Mouse (Mus musculus): ENCODE measurements around the gene Apbb2. TPM values are rescaled to one million over a fixed set of nuclear protein-coding genes. Genes with fewer than 3 reads are reported as not detected.

Apbb2 gene
- total and polyA plus RNA-seq, 2 experiments from 2014 or later = 31.8 to 41.0 TPM

DNA sequence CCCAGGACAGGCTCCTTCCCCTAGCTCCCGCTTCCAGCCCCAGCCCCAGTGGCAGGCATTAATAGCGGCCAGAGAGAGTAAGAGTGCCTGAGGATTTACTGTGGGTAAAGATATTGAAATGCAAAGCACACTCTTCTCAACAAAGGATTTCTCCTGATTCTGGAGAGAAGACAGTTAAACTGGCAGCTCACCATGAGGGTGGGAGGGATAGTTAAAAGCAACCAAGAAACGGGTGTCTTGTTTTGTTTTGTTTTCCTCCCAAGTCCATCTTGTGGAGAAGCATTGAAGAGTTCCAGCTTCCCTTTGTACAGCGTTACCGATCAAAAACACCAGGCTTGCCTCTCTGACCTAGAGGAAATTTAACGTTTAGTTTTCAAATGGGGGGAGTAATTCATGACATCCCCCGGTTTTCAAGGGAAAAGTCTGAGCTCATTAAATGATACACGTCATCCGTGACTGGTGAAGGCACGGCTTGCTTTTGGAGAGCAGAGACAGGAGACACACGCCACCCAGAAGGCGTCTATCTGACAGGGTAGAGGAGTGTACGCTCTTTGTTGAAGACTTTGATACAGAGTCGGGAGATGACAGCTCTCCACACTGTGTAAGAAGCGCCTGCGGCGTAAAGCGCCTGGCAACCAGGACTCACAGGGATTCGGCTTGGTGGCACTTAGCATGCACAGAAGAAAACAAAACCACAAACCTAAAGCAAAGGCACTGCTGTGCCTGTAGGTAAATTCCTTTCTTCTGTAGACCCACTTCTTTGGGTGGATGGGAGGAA, 290.4 kb downstream of the Apbb2 start:
- H3K27me3 ChIP-seq (ENCODE audit: control insufficient read depth, insufficient read depth, low read length) = no peaks in the 10 kb centered on the region
- H3K4me1 ChIP-seq (ENCODE audit: control insufficient read depth, insufficient read depth) = peaks cover 23% of the 10 kb centered on the region
- TF ChIP-seq CTCF (IDR thresholded peaks at IDR 0.05; ENCODE audit: low read depth) (no peak), EP300 (IDR thresholded peaks at IDR 0.05; ENCODE audit: low read depth) (no peak)
- H3K27ac ChIP-seq (ENCODE audit: low read depth) = no peak overlapping the region
- no peaks in the 10 kb centered on the region for H3K9me3 ChIP-seq (replicated peaks; ENCODE audit: control insufficient read depth, low read length)
- H3K9ac ChIP-seq (replicated peaks; ENCODE audit: low read depth, low read length) = no peak overlapping the region; the same call in 1 of the 2 replicates
- ATAC-seq (ENCODE audit: insufficient read depth, low read depth) (peak; percentile 31), DNase-seq (ENCODE audit: low spot score) (no peak)
- no peaks in the 10 kb centered on the region for H3K36me3 ChIP-seq (replicated peaks; ENCODE audit: control insufficient read depth, insufficient read depth, low read length)
- no peak overlapping the region; the same call in 1 of the 2 replicates for H3K4me3 ChIP-seq (ENCODE audit: low read depth, low read length)
- peak overlapping the region; percentile 37; the same call in 1 of the 2 replicates for H3K4me2 ChIP-seq (ENCODE audit: low read depth, low read length)
- 35% methylated on average over 19 of the region's 19 CpGs for WGBS

DNA sequence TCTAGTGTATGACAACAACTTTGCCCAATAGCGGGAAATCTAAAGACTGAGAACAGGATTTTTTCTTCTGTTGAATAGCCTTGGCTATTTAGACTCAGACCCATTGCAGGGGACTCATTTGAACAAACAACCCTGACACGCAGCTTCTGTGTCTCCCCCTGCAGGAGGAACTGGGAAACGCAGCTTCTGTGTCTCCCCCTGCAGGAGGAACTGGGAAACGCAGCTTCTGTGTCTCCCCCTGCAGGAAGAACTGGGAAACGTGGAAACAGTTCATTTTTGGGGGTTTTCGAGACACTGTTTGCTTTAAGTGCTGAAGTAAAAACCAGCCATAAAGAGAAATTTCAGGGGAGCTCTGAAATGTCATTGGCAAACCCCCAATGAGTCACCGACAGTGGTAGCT, 292.2 kb downstream of the Apbb2 start:
- Histone ChIP-seq H3K27me3 (ENCODE audit: control insufficient read depth, insufficient read depth, low read length) (no peaks in the 10 kb centered on the region), H3K4me2 (ENCODE audit: low read depth, low read length) (no peak overlapping the region), H3K36me3 (replicated peaks; ENCODE audit: control insufficient read depth, insufficient read depth, low read length) (no peaks in the 10 kb centered on the region), H3K27ac (ENCODE audit: low read depth) (no peak overlapping the region), H3K4me3 (ENCODE audit: low read depth, low read length) (no peak overlapping the region), H3K4me1 (ENCODE audit: control insufficient read depth, insufficient read depth) (peaks cover 35% of the 10 kb centered on the region), H3K9ac (replicated peaks; ENCODE audit: low read depth, low read length) (no peak overlapping the region), H3K9me3 (replicated peaks; ENCODE audit: control insufficient read depth, low read length) (no peaks in the 10 kb centered on the region)
- no peak for DNase-seq (ENCODE audit: low spot score)
- 77% methylated on average over 7 of the region's 7 CpGs for WGBS
- TF ChIP-seq EP300 (IDR thresholded peaks at IDR 0.05; ENCODE audit: low read depth) = no peak
- peak; percentile 92 for TF ChIP-seq CTCF (IDR thresholded peaks at IDR 0.05; ENCODE audit: low read depth)
- no peak for ATAC-seq (ENCODE audit: insufficient read depth, low read depth)

DNA sequence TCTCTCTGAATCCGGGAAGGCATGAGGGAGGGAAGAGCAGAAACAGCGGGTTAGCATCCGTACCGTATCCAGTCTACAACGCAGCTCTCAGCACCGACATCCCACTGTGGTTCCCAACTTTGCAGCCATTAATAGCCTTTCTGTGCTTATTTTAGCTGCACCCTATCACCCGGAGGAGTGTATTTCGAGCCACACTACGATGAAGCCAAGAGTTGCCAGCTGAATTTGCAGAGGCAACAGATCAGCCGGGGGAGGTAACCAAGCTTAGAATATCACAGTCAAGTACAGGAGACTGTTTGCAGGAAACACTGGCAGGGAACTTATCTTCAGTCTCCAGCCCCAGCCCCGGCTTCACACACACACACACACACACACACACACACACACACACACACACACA, 295.0 kb downstream of the Apbb2 start:
- 13% methylated on average over 11 of the region's 11 CpGs for WGBS
- Histone ChIP-seq H3K4me1 (ENCODE audit: control insufficient read depth, insufficient read depth) (peaks cover 35% of the 10 kb centered on the region), H3K4me3 (ENCODE audit: low read depth, low read length) (0 out of 2 replicates have a peak overlapping the region, but pooled peaks have one; percentile 12), H3K36me3 (replicated peaks; ENCODE audit: control insufficient read depth, insufficient read depth, low read length) (no peaks in the 10 kb centered on the region), H3K9ac (replicated peaks; ENCODE audit: low read depth, low read length) (no peak overlapping the region), H3K27ac (ENCODE audit: low read depth) (peak overlapping the region; percentile 78), H3K4me2 (ENCODE audit: low read depth, low read length) (peak overlapping the region; percentile 43), H3K27me3 (ENCODE audit: control insufficient read depth, insufficient read depth, low read length) (no peaks in the 10 kb centered on the region), H3K9me3 (replicated peaks; ENCODE audit: control insufficient read depth, low read length) (no peaks in the 10 kb centered on the region)
- peak; percentile 82 for DNase-seq (ENCODE audit: low spot score)
- peak; percentile 88 for ATAC-seq (ENCODE audit: insufficient read depth, low read depth)
- TF ChIP-seq CTCF (IDR thresholded peaks at IDR 0.05; ENCODE audit: low read depth) = no peak
- no peak for TF ChIP-seq EP300 (IDR thresholded peaks at IDR 0.05; ENCODE audit: low read depth)

DNA sequence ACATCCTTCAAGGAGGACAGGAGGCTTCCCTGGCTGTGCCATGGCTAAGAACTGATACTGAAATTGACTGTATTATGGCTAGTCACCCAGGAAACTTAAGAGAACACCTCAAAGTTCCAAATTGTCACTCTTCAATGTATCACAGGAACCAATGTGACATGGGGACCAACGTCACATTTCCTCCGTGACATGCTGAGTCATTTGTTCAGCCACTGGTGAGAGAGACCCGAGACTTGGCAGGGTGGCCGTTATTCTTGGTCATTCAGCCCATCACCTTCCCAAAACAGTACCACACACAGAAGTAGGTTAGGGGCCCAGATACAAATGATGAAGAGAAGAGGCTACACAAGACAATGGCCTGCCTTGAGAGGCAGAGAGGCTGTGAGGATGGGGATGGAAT, 295.5 kb downstream of the Apbb2 start:
- H3K4me1 ChIP-seq (ENCODE audit: control insufficient read depth, insufficient read depth) = peaks cover 31% of the 10 kb centered on the region

DNA sequence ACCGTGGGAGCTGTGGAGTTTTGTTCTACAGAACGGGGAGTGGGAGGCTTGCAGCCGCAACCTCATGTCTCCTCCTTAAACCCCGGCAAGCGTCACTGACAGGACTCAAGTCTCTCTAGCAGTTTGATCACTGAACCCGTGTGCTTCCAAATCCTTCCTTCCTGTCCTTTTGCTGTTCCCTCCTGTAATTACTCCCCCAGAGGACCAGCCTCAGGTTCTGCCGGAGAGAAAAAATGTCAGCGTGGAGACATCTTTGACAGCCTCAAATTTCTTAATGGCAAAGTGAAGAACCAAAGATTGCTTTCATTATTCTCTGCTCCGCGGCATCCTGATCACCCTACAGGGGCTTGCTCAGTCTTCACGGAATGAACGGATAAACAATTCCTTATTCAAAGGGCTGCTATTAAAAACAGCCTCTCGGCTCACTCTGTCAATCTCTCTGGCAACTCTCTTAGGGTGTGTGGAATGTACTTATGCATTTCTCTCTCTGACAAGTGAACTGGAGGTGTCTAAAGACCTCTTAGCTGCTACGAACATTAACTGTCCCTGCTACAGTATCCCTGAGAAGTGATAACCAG, 298.7 kb downstream of the Apbb2 start:
- no peak overlapping the region for H3K9ac ChIP-seq (replicated peaks; ENCODE audit: low read depth, low read length)
- peaks cover 29% of the 10 kb centered on the region for H3K4me1 ChIP-seq (ENCODE audit: control insufficient read depth, insufficient read depth)
- H3K4me2 ChIP-seq (ENCODE audit: low read depth, low read length) = peak overlapping the region; percentile 46
- H3K36me3 ChIP-seq (replicated peaks; ENCODE audit: control insufficient read depth, insufficient read depth, low read length) = no peaks in the 10 kb centered on the region
- no peaks in the 10 kb centered on the region for H3K27me3 ChIP-seq (ENCODE audit: control insufficient read depth, insufficient read depth, low read length)
- no peak overlapping the region for H3K4me3 ChIP-seq (ENCODE audit: low read depth, low read length)
- H3K9me3 ChIP-seq (replicated peaks; ENCODE audit: control insufficient read depth, low read length) = no peaks in the 10 kb centered on the region
- ATAC-seq (ENCODE audit: insufficient read depth, low read depth) (no peak), DNase-seq (ENCODE audit: low spot score) (peak; percentile 20)
- TF ChIP-seq CTCF (IDR thresholded peaks at IDR 0.05; ENCODE audit: low read depth) (no peak), EP300 (IDR thresholded peaks at IDR 0.05; ENCODE audit: low read depth) (no peak)
- H3K27ac ChIP-seq (ENCODE audit: low read depth) = no peak overlapping the region
- WGBS = 35% methylated on average over 14 of the region's 14 CpGs

More for the DNA sequence above, 295.5 kb downstream of the Apbb2 start:
- Histone ChIP-seq H3K36me3 (replicated peaks; ENCODE audit: control insufficient read depth, insufficient read depth, low read length) (no peaks in the 10 kb centered on the region), H3K4me2 (ENCODE audit: low read depth, low read length) (peak overlapping the region; percentile 43), H3K27me3 (ENCODE audit: control insufficient read depth, insufficient read depth, low read length) (no peaks in the 10 kb centered on the region), H3K4me3 (ENCODE audit: low read depth, low read length) (0 out of 2 replicates have a peak overlapping the region, but pooled peaks have one; percentile 12), H3K27ac (ENCODE audit: low read depth) (peak overlapping the region; percentile 78), H3K9me3 (replicated peaks; ENCODE audit: control insufficient read depth, low read length) (no peaks in the 10 kb centered on the region), H3K9ac (replicated peaks; ENCODE audit: low read depth, low read length) (no peak overlapping the region)
- DNase-seq (ENCODE audit: low spot score) (no peak), ATAC-seq (ENCODE audit: insufficient read depth, low read depth) (0 out of 2 replicates have a peak, but pooled peaks have one; percentile 5)
- 39% methylated on average over 4 of the region's 4 CpGs for WGBS
- no peak for TF ChIP-seq CTCF (IDR thresholded peaks at IDR 0.05; ENCODE audit: low read depth)
- TF ChIP-seq EP300 (IDR thresholded peaks at IDR 0.05; ENCODE audit: low read depth) = no peak

Data from heart, postnatal 0 days (tissue).